Mouse (Mus musculus): ENCODE results near the gene Ppef1. TPM values are rescaled to one million over a fixed set of nuclear protein-coding genes. Genes with fewer than 3 reads are reported as not detected.

Gene Ppef1
- polyA plus RNA-seq, 1 experiment from 2014 or later, result not detected

- Histone ChIP-seq H3K4me1 (no peaks in the 10 kb centered on the region), H3K4me3 (no peak overlapping the region), H3K27ac (replicated peaks) (no peak overlapping the region), H3K4me2 (replicated peaks) (no peak overlapping the region), H3K27me3 (peaks cover 12% of the 10 kb centered on the region; the same call in 1 of the 2 replicates), H3K9me3 (no peaks in the 10 kb centered on the region), H3K36me3 (no peaks in the 10 kb centered on the region), H3K9ac (replicated peaks) (no peak overlapping the region)
- no peak for ATAC-seq (ENCODE audit: low FRiP score, low read depth)
- 92% methylated on average over 2 of the region's 2 CpGs for WGBS
Observed at GRCm38 (mm10) chrX:160690094-160690493, 45.5 kb downstream of the Ppef1 start.

- Histone ChIP-seq H3K4me3 (no peak overlapping the region), H3K27ac (replicated peaks) (no peak overlapping the region), H3K9ac (replicated peaks) (no peak overlapping the region), H3K27me3 (peaks cover 21% of the 10 kb centered on the region; the same call in 1 of the 2 replicates), H3K36me3 (no peaks in the 10 kb centered on the region), H3K4me2 (replicated peaks) (no peak overlapping the region), H3K4me1 (no peaks in the 10 kb centered on the region), H3K9me3 (no peaks in the 10 kb centered on the region)
- WGBS, result 91% methylated on average over 1 of the region's 1 CpGs
- no peak for ATAC-seq (ENCODE audit: low FRiP score, low read depth)
Observed at GRCm38 (mm10) chrX:160669992-160670391, 65.6 kb downstream of the Ppef1 start.

GRCm38 (mm10) chrX:160610882-160611644, 124.5 kb downstream of the Ppef1 start:
- 23% methylated on average over 4 of the region's 4 CpGs for WGBS
- H3K27ac ChIP-seq (replicated peaks), result peak overlapping the region; percentile 54; the same call in 1 of the 2 replicates
- H3K27me3 ChIP-seq, result peaks cover 4% of the 10 kb centered on the region; the same call in 1 of the 2 replicates
- H3K9ac ChIP-seq (replicated peaks), result no peak overlapping the region
- H3K4me1 ChIP-seq, result no peaks in the 10 kb centered on the region
- no peaks in the 10 kb centered on the region for H3K9me3 ChIP-seq
- ATAC-seq (ENCODE audit: low FRiP score, low read depth), result peak; percentile 88
- no peaks in the 10 kb centered on the region for H3K36me3 ChIP-seq
- no peak overlapping the region for H3K4me3 ChIP-seq
- H3K4me2 ChIP-seq (replicated peaks), result no peak overlapping the region

- 44% methylated on average over 2 of the region's 2 CpGs for WGBS
- Histone ChIP-seq H3K4me2 (replicated peaks) (no peak overlapping the region), H3K27ac (replicated peaks) (no peak overlapping the region), H3K4me1 (no peaks in the 10 kb centered on the region), H3K9me3 (no peaks in the 10 kb centered on the region), H3K27me3 (peaks cover 4% of the 10 kb centered on the region; the same call in 1 of the 2 replicates), H3K36me3 (no peaks in the 10 kb centered on the region), H3K9ac (replicated peaks) (no peak overlapping the region), H3K4me3 (no peak overlapping the region)
- no peak for ATAC-seq (ENCODE audit: low FRiP score, low read depth)
Observed at GRCm38 (mm10) chrX:160610482-160610881, 125.1 kb downstream of the Ppef1 start.

GRCm38 (mm10) chrX:160609849-160610248, 125.7 kb downstream of the Ppef1 start:
- H3K9me3 ChIP-seq, result no peaks in the 10 kb centered on the region
- WGBS, result 38% methylated on average over 3 of the region's 3 CpGs
- H3K9ac ChIP-seq (replicated peaks), result no peak overlapping the region
- H3K27me3 ChIP-seq, result peaks cover 9% of the 10 kb centered on the region
- no peak for ATAC-seq (ENCODE audit: low FRiP score, low read depth)
- no peaks in the 10 kb centered on the region for H3K36me3 ChIP-seq
- no peak overlapping the region for H3K4me2 ChIP-seq (replicated peaks)
- H3K4me1 ChIP-seq, result no peaks in the 10 kb centered on the region
- H3K4me3 ChIP-seq, result no peak overlapping the region
- no peak overlapping the region for H3K27ac ChIP-seq (replicated peaks)

GRCm38 (mm10) chrX:160603981-160604541, 131.5 kb downstream of the Ppef1 start:
- Histone ChIP-seq H3K27ac (replicated peaks) (no peak overlapping the region), H3K27me3 (peaks cover 50% of the 10 kb centered on the region), H3K36me3 (no peaks in the 10 kb centered on the region), H3K4me1 (peaks cover 7% of the 10 kb centered on the region), H3K4me3 (no peak overlapping the region), H3K9ac (replicated peaks) (no peak overlapping the region), H3K9me3 (no peaks in the 10 kb centered on the region), H3K4me2 (replicated peaks) (no peak overlapping the region)
- WGBS, result 63% methylated on average over 6 of the region's 6 CpGs
- ATAC-seq (ENCODE audit: low FRiP score, low read depth), result no peak

- Histone ChIP-seq H3K4me2 (replicated peaks) (no peak overlapping the region), H3K9ac (replicated peaks) (no peak overlapping the region), H3K27ac (replicated peaks) (no peak overlapping the region), H3K9me3 (no peaks in the 10 kb centered on the region), H3K27me3 (peaks cover 58% of the 10 kb centered on the region), H3K4me1 (peaks cover 15% of the 10 kb centered on the region), H3K4me3 (no peak overlapping the region), H3K36me3 (no peaks in the 10 kb centered on the region)
- ATAC-seq (ENCODE audit: low FRiP score, low read depth), result no peak
- 89% methylated on average over 2 of the region's 2 CpGs for WGBS
Observed at GRCm38 (mm10) chrX:160603316-160603715, 132.2 kb downstream of the Ppef1 start.

- H3K4me1 ChIP-seq, result peaks cover 18% of the 10 kb centered on the region
- peaks cover 62% of the 10 kb centered on the region for H3K27me3 ChIP-seq
- WGBS, result 94% methylated on average over 1 of the region's 1 CpGs
Observed at GRCm38 (mm10) chrX:160602770-160603169, 132.8 kb downstream of the Ppef1 start.

GRCm38 (mm10) chrX:160601053-160601452, 134.5 kb downstream of the Ppef1 start:
- Histone ChIP-seq H3K4me3 (no peak overlapping the region), H3K4me2 (replicated peaks) (no peak overlapping the region), H3K36me3 (no peaks in the 10 kb centered on the region), H3K9ac (replicated peaks) (no peak overlapping the region), H3K4me1 (peaks cover 18% of the 10 kb centered on the region), H3K27ac (replicated peaks) (no peak overlapping the region), H3K27me3 (peaks cover 68% of the 10 kb centered on the region), H3K9me3 (no peaks in the 10 kb centered on the region)
- no peak for ATAC-seq (ENCODE audit: low FRiP score, low read depth)
- 69% methylated on average over 3 of the region's 3 CpGs for WGBS

More at GRCm38 (mm10) chrX:160602770-160603169, 132.8 kb downstream of the Ppef1 start:
- Histone ChIP-seq H3K27ac (replicated peaks) (no peak overlapping the region), H3K4me2 (replicated peaks) (no peak overlapping the region), H3K9ac (replicated peaks) (no peak overlapping the region), H3K9me3 (no peaks in the 10 kb centered on the region), H3K4me3 (no peak overlapping the region), H3K36me3 (no peaks in the 10 kb centered on the region)
- ATAC-seq (ENCODE audit: low FRiP score, low read depth), result no peak

- Histone ChIP-seq H3K4me2 (replicated peaks) (no peak overlapping the region), H3K27me3 (peaks cover 56% of the 10 kb centered on the region), H3K4me1 (peaks cover 18% of the 10 kb centered on the region), H3K9ac (replicated peaks) (no peak overlapping the region), H3K36me3 (no peaks in the 10 kb centered on the region), H3K9me3 (no peaks in the 10 kb centered on the region), H3K27ac (replicated peaks) (peak overlapping the region; percentile 77), H3K4me3 (no peak overlapping the region)
- WGBS, result 51% methylated on average over 3 of the region's 3 CpGs
- ATAC-seq (ENCODE audit: low FRiP score, low read depth), result peak; percentile 95
Observed at GRCm38 (mm10) chrX:160598562-160599458, 136.8 kb downstream of the Ppef1 start.

- ATAC-seq (ENCODE audit: low FRiP score, low read depth), result no peak
- Histone ChIP-seq H3K36me3 (no peaks in the 10 kb centered on the region), H3K4me1 (peaks cover 18% of the 10 kb centered on the region), H3K4me2 (replicated peaks) (no peak overlapping the region), H3K27me3 (peaks cover 52% of the 10 kb centered on the region), H3K4me3 (no peak overlapping the region), H3K9me3 (no peaks in the 10 kb centered on the region), H3K27ac (replicated peaks) (peak overlapping the region; percentile 77), H3K9ac (replicated peaks) (no peak overlapping the region)
- whole genome bisulfite sequencing, result 67% methylated on average over 2 of the region's 2 CpGs
Observed at GRCm38 (mm10) chrX:160598055-160598454, 137.5 kb downstream of the Ppef1 start.

GRCm38 (mm10) chrX:160592933-160593332, 142.6 kb downstream of the Ppef1 start:
- Histone ChIP-seq H3K27me3 (peaks cover 41% of the 10 kb centered on the region), H3K4me3 (no peak overlapping the region), H3K4me2 (replicated peaks) (no peak overlapping the region), H3K9me3 (no peaks in the 10 kb centered on the region), H3K36me3 (no peaks in the 10 kb centered on the region), H3K4me1 (no peaks in the 10 kb centered on the region; the same call in 1 of the 2 replicates), H3K27ac (replicated peaks) (no peak overlapping the region), H3K9ac (replicated peaks) (no peak overlapping the region)
- 86% methylated on average over 6 of the region's 6 CpGs for WGBS
- ATAC-seq (ENCODE audit: low FRiP score, low read depth), result no peak

Data from midbrain, embryonic 12.5 days (tissue).